Mouse (Mus musculus): ENCODE measurements around the gene Anxa6. TPM values are rescaled to one million over a fixed set of nuclear protein-coding genes. Genes with fewer than 3 reads are reported as not detected.

Anxa6 gene
- polyA plus RNA-seq, 1 experiment = 47.6 TPM

DNA sequence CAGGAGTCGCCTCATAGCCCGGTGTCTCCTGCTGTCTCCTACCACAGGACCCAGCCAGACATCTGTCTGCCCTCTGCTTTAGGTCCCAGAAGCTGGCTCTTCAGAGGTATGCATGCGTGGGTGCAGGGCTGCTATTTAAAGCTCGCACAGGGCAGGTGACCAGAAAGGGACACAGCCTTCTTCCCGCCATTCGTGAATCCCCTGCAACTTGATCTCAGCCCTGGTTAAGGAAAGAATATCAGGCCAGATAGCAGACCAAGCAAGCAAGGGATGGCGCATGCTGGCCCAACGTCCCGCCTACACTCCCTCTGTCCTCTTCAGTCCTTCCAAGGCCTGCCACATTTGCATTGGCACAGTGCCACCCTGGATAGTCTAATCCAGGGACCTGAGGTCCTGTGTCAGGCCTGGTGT is 17.4 kb downstream of the Anxa6 start:
- peak; percentile 86 for DNase-seq (ENCODE audit: low read depth)
- no peak for TF ChIP-seq CTCF (IDR thresholded peaks at IDR 0.05; ENCODE audit: borderline replicate concordance, extremely low read depth, insufficient read depth, insufficient read length)
- TF ChIP-seq POLR2A (IDR thresholded peaks at IDR 0.05; ENCODE audit: borderline replicate concordance, extremely low read depth, insufficient read depth, insufficient read length, poor library complexity, severe bottlenecking) = no peak

DNA sequence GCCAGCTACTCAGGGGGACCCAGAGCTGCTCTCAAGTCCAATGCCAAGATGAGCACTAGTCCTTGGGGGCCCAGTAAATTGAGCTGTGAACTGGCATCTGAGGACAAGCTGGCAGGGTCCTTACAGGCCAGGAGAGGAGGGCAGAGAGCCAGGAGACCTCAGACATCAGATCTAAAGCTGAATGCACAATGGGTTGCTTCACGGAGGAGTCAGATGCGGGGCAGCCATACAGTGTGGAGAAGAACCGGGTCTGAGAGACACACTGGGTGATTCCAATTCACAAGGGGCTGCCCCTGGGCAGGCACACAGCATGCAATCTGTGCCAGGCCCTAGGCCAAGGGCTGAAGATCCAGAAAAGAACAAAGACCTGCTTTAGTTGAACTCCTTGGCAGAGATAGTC is 18.0 kb downstream of the Anxa6 start:
- no peak for TF ChIP-seq POLR2A (IDR thresholded peaks at IDR 0.05; ENCODE audit: borderline replicate concordance, extremely low read depth, insufficient read depth, insufficient read length, poor library complexity, severe bottlenecking)
- no peak for TF ChIP-seq CTCF (IDR thresholded peaks at IDR 0.05; ENCODE audit: borderline replicate concordance, extremely low read depth, insufficient read depth, insufficient read length)
- DNase-seq (ENCODE audit: low read depth) = peak; percentile 76

DNA sequence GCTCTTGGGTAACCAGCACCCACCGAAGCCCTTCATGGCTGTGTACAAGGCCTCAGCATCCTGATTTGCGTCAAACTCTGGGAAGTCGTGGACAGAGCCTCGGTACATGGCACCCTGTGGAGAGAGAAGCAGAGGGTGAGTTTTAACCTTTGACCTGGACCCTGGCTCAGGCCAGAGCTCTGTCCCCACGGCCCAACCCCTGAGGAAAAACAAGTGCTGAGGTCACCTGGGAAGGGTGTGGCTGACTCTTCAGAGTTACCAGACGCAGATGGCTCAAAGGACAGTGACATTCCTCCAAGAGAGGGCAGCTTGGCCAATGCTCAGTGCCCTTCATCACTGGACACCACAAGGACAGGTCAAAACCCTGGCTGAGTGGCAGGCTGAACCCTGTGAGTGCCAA is 19.4 kb downstream of the Anxa6 start:
- DNase-seq (ENCODE audit: low read depth) = no peak
- TF ChIP-seq POLR2A (IDR thresholded peaks at IDR 0.05; ENCODE audit: borderline replicate concordance, extremely low read depth, insufficient read depth, insufficient read length, poor library complexity, severe bottlenecking) = no peak
- TF ChIP-seq CTCF (IDR thresholded peaks at IDR 0.05; ENCODE audit: borderline replicate concordance, extremely low read depth, insufficient read depth, insufficient read length) = no peak

DNA sequence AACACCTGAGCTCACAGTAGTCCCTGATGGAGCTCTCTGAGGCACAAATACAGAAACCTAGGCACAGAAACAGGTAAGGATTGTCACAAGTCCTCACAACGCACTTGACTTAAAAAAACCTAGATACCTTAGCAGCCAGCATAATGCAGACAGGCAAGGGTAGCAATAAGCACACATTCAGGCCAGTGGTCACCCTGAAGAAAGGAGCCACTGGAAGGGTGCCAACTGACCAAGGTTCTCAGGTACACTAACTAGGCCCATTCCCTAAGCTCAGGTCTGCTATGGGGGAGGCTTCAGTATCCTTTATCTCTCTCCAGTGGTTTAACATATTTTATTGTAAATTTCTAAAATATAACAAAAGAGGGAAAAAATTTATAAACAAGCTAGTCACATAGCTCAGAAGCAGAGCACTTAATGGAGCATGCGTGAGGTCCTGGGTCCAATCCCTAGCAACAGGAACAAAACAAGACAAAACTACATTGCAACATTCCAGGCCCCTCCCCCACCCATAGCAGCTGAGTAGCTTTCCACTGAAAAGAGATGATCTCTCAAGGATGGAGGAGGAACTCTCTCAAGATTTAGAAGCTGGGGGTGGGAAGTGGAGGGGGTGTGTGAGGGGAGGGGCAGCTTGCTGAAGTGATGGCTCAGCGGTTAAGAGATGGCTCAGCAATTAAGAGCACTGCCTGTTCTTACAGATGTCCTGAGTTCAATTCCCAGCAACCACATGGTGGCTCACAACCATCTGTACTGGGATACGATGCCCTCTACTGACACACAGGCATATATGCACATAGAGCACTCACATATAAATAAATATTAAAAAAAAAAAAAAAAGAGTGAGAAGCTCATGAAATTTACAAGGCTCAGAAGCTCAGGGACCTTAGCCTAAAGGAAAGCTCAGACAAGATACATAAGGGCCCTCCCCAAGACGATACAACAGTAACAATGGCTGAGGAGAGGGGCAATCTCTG is 20.4 kb downstream of the Anxa6 start:
- no peak for TF ChIP-seq CTCF (IDR thresholded peaks at IDR 0.05; ENCODE audit: borderline replicate concordance, extremely low read depth, insufficient read depth, insufficient read length)
- no peak for TF ChIP-seq POLR2A (IDR thresholded peaks at IDR 0.05; ENCODE audit: borderline replicate concordance, extremely low read depth, insufficient read depth, insufficient read length, poor library complexity, severe bottlenecking)
- DNase-seq (ENCODE audit: low read depth) = peak; percentile 53

DNA sequence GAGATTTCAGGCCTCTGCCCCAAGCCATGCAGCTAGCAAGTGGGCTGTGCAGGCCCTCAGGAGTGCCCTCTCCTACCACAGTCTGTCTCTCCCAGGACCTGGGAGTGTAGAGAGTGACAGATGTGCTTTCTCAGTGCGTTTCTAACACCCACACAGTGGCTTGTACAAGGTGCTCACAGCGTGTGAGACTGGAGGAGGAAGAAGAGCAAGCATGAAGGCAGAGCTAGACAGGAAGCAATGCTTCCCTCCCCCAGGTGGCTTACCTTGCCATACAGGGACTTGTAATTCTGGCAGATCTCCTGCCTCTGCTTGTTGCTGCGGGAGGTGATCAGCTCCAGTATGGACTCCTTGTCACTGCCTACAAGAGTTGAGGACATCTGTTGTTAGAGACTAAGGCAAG is 21.8 kb downstream of the Anxa6 start:
- DNase-seq (ENCODE audit: low read depth) = no peak
- TF ChIP-seq CTCF (IDR thresholded peaks at IDR 0.05; ENCODE audit: borderline replicate concordance, extremely low read depth, insufficient read depth, insufficient read length) (no peak), POLR2A (IDR thresholded peaks at IDR 0.05; ENCODE audit: borderline replicate concordance, extremely low read depth, insufficient read depth, insufficient read length, poor library complexity, severe bottlenecking) (no peak)

DNA sequence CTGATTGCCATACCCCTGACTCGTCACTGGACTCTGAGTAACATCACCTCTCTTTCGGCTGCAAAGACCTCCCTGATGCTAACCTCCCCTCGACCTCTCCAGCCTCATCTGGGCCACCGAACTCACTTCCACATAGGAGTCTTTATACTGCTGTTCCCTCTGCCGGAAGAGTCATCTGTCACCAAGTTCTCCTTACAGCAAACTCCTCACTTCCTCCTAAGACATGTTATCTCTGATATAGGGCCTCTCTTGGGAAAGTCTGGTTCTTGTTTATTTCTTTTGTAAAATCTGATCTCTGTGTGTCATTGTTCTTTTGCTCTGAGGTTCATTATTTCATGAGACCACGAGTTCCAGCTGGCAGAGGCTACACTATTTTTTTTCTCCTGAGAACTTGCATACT is 25.0 kb downstream of the Anxa6 start:
- DNase-seq (ENCODE audit: low read depth) = no peak
- TF ChIP-seq CTCF (IDR thresholded peaks at IDR 0.05; ENCODE audit: borderline replicate concordance, extremely low read depth, insufficient read depth, insufficient read length) (no peak), POLR2A (IDR thresholded peaks at IDR 0.05; ENCODE audit: borderline replicate concordance, extremely low read depth, insufficient read depth, insufficient read length, poor library complexity, severe bottlenecking) (no peak)

DNA sequence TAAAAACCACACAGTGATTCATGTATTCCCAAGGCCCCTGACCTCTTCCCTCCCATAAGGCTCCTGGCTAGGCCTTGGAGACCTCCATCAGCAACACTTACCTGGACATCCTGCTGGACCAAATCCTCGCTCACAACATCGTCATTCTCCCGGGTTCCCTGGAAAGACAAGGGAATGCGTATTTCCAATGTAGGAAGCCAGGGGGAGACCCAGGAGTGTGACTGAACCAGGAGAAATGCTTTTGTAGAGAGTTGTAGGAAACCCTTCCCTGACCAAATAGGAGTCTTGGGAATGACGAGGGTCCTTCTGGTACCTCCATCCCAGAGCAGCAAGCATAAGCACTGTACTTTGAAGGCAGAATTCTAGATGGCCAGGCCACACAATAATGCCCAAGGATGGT is 27.6 kb downstream of the Anxa6 start:
- no peak for DNase-seq (ENCODE audit: low read depth)
- TF ChIP-seq CTCF (IDR thresholded peaks at IDR 0.05; ENCODE audit: borderline replicate concordance, extremely low read depth, insufficient read depth, insufficient read length) (peak; percentile 11; the same call in 1 of the 2 replicates), POLR2A (IDR thresholded peaks at IDR 0.05; ENCODE audit: borderline replicate concordance, extremely low read depth, insufficient read depth, insufficient read length, poor library complexity, severe bottlenecking) (no peak)

DNA sequence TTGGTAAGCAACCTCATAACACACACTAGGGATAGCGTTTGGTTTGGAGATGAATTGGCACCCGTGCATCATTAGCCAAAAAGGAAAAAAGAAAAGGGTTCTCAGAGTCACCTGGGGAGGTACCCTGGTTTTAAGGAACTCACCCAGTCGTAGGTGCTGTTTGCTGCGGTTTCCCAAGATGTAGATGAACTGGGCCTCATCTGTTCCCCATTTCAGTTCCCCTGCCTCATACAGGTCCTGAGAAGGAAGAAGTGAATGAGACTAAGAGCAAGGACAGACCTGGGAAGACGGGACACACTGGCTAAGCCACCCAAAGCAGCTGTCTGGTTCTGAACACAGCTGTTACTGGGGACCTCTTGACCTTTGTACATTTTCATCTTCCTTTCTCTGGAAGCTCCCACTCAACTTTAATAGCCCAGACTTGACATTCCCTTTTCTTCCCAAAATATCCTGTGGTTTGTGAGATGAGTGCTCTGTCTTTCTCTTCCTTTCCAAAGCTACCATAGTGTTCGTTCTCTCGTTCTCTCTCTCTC is 28.2 kb downstream of the Anxa6 start:
- TF ChIP-seq POLR2A (IDR thresholded peaks at IDR 0.05; ENCODE audit: borderline replicate concordance, extremely low read depth, insufficient read depth, insufficient read length, poor library complexity, severe bottlenecking) (no peak), CTCF (IDR thresholded peaks at IDR 0.05; ENCODE audit: borderline replicate concordance, extremely low read depth, insufficient read depth, insufficient read length) (no peak)
- no peak for DNase-seq (ENCODE audit: low read depth)

DNA sequence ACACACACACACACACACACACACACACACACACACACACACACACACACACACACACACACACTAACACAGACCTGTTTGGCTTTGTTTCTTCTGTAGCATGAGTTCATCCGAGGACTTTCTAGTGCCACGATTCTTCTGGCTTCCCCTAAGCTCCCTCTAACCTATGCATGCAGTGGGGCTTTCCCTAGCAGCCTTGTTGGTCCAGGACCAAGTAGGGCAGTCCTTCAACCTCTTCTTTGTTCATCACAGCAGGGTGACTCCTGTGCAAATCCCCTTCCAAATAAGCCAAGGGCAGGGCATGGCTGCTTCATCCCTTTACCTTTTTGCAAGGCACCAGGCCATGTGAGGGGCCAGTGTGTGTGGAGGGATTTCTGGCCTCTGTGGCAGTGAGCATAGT is 34.5 kb downstream of the Anxa6 start:
- no peak for TF ChIP-seq POLR2A (IDR thresholded peaks at IDR 0.05; ENCODE audit: borderline replicate concordance, extremely low read depth, insufficient read depth, insufficient read length, poor library complexity, severe bottlenecking)
- TF ChIP-seq CTCF (IDR thresholded peaks at IDR 0.05; ENCODE audit: borderline replicate concordance, extremely low read depth, insufficient read depth, insufficient read length) = no peak
- no peak for DNase-seq (ENCODE audit: low read depth)

DNA sequence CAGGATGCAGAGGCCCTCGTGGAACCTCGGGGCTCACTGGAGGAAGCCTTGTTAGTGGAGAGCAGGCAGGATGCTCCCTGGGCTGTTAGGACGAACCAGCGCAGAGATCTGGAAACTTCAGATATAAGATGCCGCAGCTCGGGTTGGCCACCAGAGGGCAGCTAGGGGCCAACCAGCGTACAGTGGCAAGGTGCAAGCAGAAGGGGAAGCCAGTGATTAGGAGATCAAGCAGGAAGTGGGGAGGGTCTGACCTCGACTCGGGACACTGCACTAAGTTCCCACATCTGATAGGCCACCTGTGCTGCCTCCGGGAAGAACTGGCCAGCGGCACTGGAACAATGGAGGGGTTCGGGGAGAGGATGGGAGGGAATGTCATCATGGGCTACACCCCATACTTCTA is 35.0 kb downstream of the Anxa6 start:
- peak; percentile 86 for DNase-seq (ENCODE audit: low read depth)
- TF ChIP-seq POLR2A (IDR thresholded peaks at IDR 0.05; ENCODE audit: borderline replicate concordance, extremely low read depth, insufficient read depth, insufficient read length, poor library complexity, severe bottlenecking) (no peak), CTCF (IDR thresholded peaks at IDR 0.05; ENCODE audit: borderline replicate concordance, extremely low read depth, insufficient read depth, insufficient read length) (peak; percentile 95)

DNA sequence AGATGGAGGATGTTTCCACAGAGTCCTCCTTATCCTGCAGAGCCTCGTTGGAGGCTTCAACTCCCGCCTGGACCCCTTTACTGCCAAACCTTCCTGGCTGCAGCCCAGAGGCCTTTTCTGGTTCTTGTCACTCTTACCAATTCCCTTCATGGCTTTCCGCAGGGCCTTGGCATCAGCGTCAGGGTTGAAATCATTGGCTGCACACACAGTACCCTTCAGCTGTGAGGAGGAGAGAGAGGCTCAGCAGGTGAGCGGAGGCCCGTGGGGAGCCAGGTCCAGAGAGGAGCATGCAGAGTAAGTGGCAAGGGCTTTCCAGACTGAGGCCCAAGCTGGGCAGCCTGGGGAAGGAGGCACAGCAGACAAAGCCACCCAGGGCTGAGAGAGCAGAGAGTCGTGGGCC is 37.1 kb downstream of the Anxa6 start:
- no peak for TF ChIP-seq POLR2A (IDR thresholded peaks at IDR 0.05; ENCODE audit: borderline replicate concordance, extremely low read depth, insufficient read depth, insufficient read length, poor library complexity, severe bottlenecking)
- no peak for TF ChIP-seq CTCF (IDR thresholded peaks at IDR 0.05; ENCODE audit: borderline replicate concordance, extremely low read depth, insufficient read depth, insufficient read length)
- peak; percentile 25 for DNase-seq (ENCODE audit: low read depth)
